Mouse (Mus musculus) ES-E14 (cell line): ENCODE measurements at regions not wholly inside any gene's neighbourhood (a gene's known extent, or its start where the extent isn't known, plus 50 kb on each side); places are given as distances from the start of the nearest gene placed in this dataset.

Experiments
- HCFC1 ChIP-seq: IDR thresholded peaks from 2 replicates; pipeline ENCODE4 v1.6.1; 2012; ENCODE audit warnings: low read length, inconsistent platforms, borderline replicate concordance; ENCODE audit not compliant: insufficient read depth
- ZC3H11A ChIP-seq: IDR thresholded peaks from 2 replicates; pipeline ENCODE4 v1.6.1; 2012; ENCODE audit warnings: low read depth, mild to moderate bottlenecking, inconsistent platforms, low read length, borderline replicate concordance
- ZNF384 ChIP-seq: IDR thresholded peaks from 2 replicates; pipeline ENCODE4 v1.6.1; 2012; ENCODE audit warnings: low read depth, low read length, inconsistent platforms

- no peak for TF ChIP-seq HCFC1
- no peak for TF ChIP-seq ZNF384
- TF ChIP-seq ZC3H11A: no peak
Observed at GRCm38 (mm10) chr9:14024216-14024615, 196.7 kb downstream of the Fam76b start.
